Mouse (Mus musculus) heart, embryonic 11.5 days (tissue): Measurements from ENCODE around the gene Ccm2. TPM values are rescaled to one million over a fixed set of nuclear protein-coding genes. Genes with fewer than 3 reads are reported as not detected.

Experiments
- ATAC-seq: fragments of 200-750 bp; cut with Nextera tagmentation; replicated peaks from 2 replicates; pipeline ENCODE4 v1.8.0; 2017; ENCODE audit warnings: moderate library complexity; ENCODE audit not compliant: insufficient number of reproducible peaks, low FRiP score, low TSS enrichment
- H3K27ac ChIP-seq: fragments of 300-500 bp; sonication (generic); 2 replicates; pipeline ENCODE4 v1.5.1; 2014; ENCODE audit warnings: mild to moderate bottlenecking, low read depth, low read length
- H3K27me3 ChIP-seq: fragments of 300-500 bp; sonication (generic); 2 replicates; pipeline ENCODE4 v1.6.1; 2014; ENCODE audit warnings: mild to moderate bottlenecking, low read length, mixed read lengths; ENCODE audit not compliant: control insufficient read depth, insufficient read depth
- H3K36me3 ChIP-seq: fragments of 300-500 bp; sonication (generic); 2 replicates; pipeline ENCODE4 v1.6.1; 2014; ENCODE audit warnings: mild to moderate bottlenecking, low read length, moderate library complexity, mixed read lengths; ENCODE audit not compliant: control insufficient read depth, insufficient read depth
- H3K4me1 ChIP-seq: fragments of 300-500 bp; sonication (generic); 2 replicates; pipeline ENCODE4 v1.6.1; 2014; ENCODE audit warnings: low read length; ENCODE audit not compliant: control insufficient read depth, insufficient read depth
- H3K4me2 ChIP-seq: fragments of 300-500 bp; sonication (generic); 2 replicates; pipeline ENCODE4 v1.6.1; 2014; ENCODE audit warnings: mild to moderate bottlenecking, moderate library complexity
- H3K4me3 ChIP-seq: fragments of 300-500 bp; sonication (generic); 2 replicates; pipeline ENCODE4 v1.5.1; 2014; ENCODE audit warnings: low read depth, low read length
- H3K9ac ChIP-seq: fragments of 300-500 bp; sonication (generic); 2 replicates; pipeline ENCODE4 v1.6.1; 2014; ENCODE audit warnings: mild to moderate bottlenecking, low read depth, low read length, moderate library complexity
- H3K9me3 ChIP-seq: fragments of 300-500 bp; sonication (generic); replicated peaks from 2 replicates; pipeline ENCODE4 v1.6.1; 2016; ENCODE audit warnings: low read length; ENCODE audit not compliant: control insufficient read depth
- WGBS: fragments of 180-500 bp; shearing (Covaris S2); extraction: QIAGEN DNeasy Blood & Tissue Kit; methylation state at CpG from one replicate; pipeline ENCODE4 v1.1.7; 2014; ENCODE audit not compliant: insufficient replicate concordance; 5-methylcytosine and 5-hydroxymethylcytosine counted together
- polyA plus RNA-seq: library from polyadenylated mRNA; unstranded; fragments of >200 nt; fragmentation: Nextera tagmentation; extraction: Ambion mirVana; gene quantifications from 2 replicates; pipeline ENCODE4 v1.2.1, GENCODE M21; 2014

The Ccm2 gene
- 62.9 and 67.9 TPM in 2 replicates for polyA plus RNA-seq

DNA sequence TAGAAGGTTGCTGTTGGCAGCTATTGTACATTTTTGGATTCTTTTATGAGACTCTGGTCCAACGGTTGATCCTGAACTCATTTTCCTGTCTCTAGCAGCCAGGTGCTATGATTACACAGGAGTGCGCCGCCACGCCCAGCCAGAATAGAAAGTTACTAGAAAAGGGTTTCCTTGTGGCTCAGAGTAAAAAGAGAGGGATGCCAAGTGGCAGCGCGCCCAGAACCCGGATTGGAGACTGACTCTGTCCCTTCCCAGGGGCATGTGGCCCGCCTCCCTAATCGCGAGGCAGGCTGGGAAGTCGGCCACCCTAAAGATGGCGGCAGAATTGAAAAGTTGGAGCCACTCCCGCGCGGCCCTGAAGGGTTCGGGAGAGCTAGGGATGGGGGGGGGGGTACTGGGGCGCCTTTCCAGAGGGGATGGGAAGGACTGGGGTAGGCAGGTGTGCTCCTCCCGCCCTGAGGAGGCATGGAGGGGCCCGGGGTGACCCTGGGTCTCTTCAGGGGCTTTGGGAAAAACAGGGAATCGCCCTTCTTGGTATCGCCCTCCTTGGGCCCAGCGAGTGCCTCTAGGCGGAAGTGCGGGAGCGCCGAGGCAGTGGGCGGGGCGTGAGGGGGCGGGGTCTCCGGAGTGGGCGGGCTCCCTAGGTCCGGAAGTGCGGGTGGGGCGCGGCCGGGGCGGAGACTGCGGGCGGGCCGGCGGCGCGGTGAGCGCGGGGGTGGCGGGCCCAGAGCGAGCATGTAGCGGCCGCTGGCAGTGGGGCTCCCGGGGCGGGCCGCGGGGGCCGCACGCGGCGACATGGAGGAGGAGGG is at the start of gene Ccm2:
Ccm2 (plus strand) TSS at position 683 of the 809 bp plus-strand sequence.
- Histone ChIP-seq H3K4me1 (peaks cover 7% of the 10 kb centered on the region), H3K27ac (peak within 1 kb of the TSS; percentile 96), H3K27me3 (no peaks in the 10 kb centered on the region), H3K9ac (peak within 1 kb of the TSS; percentile 80), H3K9me3 (no peaks in the 10 kb centered on the region), H3K4me3 (peak within 1 kb of the TSS; percentile 89), H3K36me3 (no peaks in the 10 kb centered on the region), H3K4me2 (peak within 1 kb of the TSS; percentile 79)
- WGBS: under 1% methylated on average over 49 of the region's 57 CpGs
- peak; percentile 95 for ATAC-seq

- WGBS: 75% methylated on average over 12 of the region's 12 CpGs
- H3K27ac ChIP-seq: no peak overlapping the region
- no peak for ATAC-seq
Observed at GRCm38 (mm10) chr11:6497311-6497948, 49.3 kb upstream of the Ccm2 start.

DNA sequence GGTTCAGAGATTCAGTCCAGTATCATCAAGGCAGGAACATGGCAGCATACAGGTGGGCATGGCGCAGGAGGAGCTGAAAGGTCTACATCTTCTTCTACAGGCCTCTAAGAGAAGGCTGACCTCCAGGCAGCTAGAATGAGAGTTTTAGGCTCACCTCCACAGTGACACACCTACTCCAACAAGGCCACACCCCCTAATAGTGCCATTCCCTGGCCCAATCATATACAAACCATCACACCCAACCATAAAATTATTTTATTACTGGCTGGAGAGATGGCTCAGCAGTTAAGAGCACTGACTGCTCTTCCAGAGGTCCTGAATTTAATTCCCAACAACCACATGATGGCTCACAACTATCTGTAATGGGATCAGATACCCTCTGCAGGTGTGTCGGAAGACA is 44.2 kb upstream of the Ccm2 start:
- no peaks in the 10 kb centered on the region for H3K27me3 ChIP-seq
- no peak overlapping the region for H3K4me2 ChIP-seq
- H3K9ac ChIP-seq: no peak overlapping the region
- H3K4me3 ChIP-seq: no peak overlapping the region
- no peaks in the 10 kb centered on the region for H3K36me3 ChIP-seq
- H3K9me3 ChIP-seq: no peaks in the 10 kb centered on the region
- no peak overlapping the region for H3K27ac ChIP-seq
- no peak for ATAC-seq
- H3K4me1 ChIP-seq: no peaks in the 10 kb centered on the region
- WGBS: 85% methylated on average over 2 of the region's 2 CpGs

More at GRCm38 (mm10) chr11:6497311-6497948, 49.3 kb upstream of the Ccm2 start:
- Histone ChIP-seq H3K4me1 (no peaks in the 10 kb centered on the region), H3K4me2 (no peak overlapping the region), H3K27me3 (no peaks in the 10 kb centered on the region), H3K4me3 (no peak overlapping the region), H3K36me3 (no peaks in the 10 kb centered on the region), H3K9me3 (no peaks in the 10 kb centered on the region), H3K9ac (no peak overlapping the region)

DNA sequence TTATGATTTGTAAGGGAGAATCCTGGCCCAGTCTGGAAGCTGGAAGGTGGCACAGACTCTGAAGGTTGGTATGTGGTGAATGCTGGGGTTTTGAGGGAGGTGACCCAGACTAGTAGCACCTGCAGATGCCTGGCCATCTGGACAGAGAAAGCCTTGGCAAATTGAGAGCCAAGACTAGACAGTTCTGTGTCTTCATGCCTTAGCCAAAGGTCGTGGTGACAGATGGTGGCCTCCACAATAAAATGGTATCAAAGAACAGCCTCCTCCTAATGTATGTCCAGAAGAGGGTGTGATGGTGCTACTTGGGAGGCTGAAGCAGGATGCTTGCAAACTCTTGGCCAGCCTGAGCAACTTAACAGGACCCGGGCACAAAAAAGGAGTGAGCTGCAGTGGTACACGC is 42.5 kb upstream of the Ccm2 start:
- no peaks in the 10 kb centered on the region for H3K36me3 ChIP-seq
- no peak overlapping the region for H3K9ac ChIP-seq
- H3K9me3 ChIP-seq: no peaks in the 10 kb centered on the region
- no peak overlapping the region for H3K4me2 ChIP-seq
- ATAC-seq: no peak
- WGBS: 67% methylated on average over 3 of the region's 3 CpGs
- no peak overlapping the region for H3K4me3 ChIP-seq
- no peaks in the 10 kb centered on the region for H3K4me1 ChIP-seq
- H3K27me3 ChIP-seq: no peaks in the 10 kb centered on the region
- no peak overlapping the region for H3K27ac ChIP-seq

- Histone ChIP-seq H3K4me2 (no peak overlapping the region), H3K36me3 (no peaks in the 10 kb centered on the region), H3K4me3 (no peak overlapping the region), H3K27ac (no peak overlapping the region), H3K4me1 (no peaks in the 10 kb centered on the region), H3K9me3 (no peaks in the 10 kb centered on the region), H3K9ac (no peak overlapping the region), H3K27me3 (no peaks in the 10 kb centered on the region)
- ATAC-seq: no peak
- WGBS: 80% methylated on average over 6 of the region's 6 CpGs
Observed at GRCm38 (mm10) chr11:6504689-6505088, 42.0 kb upstream of the Ccm2 start.

GRCm38 (mm10) chr11:6506516-6506915 is 40.2 kb upstream of the Ccm2 start:
- Histone ChIP-seq H3K36me3 (no peaks in the 10 kb centered on the region), H3K9ac (no peak overlapping the region), H3K4me1 (no peaks in the 10 kb centered on the region), H3K4me3 (no peak overlapping the region), H3K4me2 (no peak overlapping the region), H3K27ac (no peak overlapping the region), H3K9me3 (no peaks in the 10 kb centered on the region), H3K27me3 (no peaks in the 10 kb centered on the region)
- WGBS: 73% methylated on average over 9 of the region's 9 CpGs
- ATAC-seq: no peak

DNA sequence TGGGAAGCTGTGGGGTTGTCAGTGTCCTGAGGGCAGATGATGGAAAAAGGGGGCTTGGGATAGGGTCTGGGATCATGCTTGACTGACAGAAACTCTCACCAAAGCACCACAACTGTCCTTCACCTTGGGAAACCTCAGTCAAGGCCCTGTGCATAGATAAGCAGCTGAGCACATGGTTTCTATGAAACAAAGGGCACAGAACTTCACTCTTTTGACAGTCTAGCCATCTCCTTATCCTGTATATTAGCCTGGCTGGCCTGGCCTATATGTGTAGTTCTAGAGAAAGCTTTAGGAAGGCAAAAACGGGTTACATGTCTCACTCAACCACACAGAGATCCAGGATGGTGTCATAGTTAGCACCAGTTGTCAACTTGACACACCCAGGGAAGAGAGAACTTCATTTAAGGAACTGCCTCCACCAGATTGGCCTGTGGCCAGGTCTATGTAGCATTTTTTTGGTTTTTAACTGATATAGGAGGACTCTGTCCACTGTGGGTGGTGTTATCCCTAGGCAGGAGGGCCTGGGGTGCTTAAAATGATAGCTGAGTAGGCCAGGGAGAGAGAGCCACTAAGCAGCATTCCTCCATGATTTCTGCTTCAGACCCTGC is 38.3 kb upstream of the Ccm2 start:
- 47% methylated on average over 1 of the region's 1 CpGs for WGBS

GRCm38 (mm10) chr11:6514837-6515236 is 31.9 kb upstream of the Ccm2 start:
- Histone ChIP-seq H3K27ac (no peak overlapping the region), H3K27me3 (no peaks in the 10 kb centered on the region; the same call in 1 of the 2 replicates), H3K9ac (no peak overlapping the region), H3K4me1 (no peaks in the 10 kb centered on the region), H3K4me2 (no peak overlapping the region), H3K9me3 (no peaks in the 10 kb centered on the region), H3K36me3 (no peaks in the 10 kb centered on the region), H3K4me3 (no peak overlapping the region)
- WGBS: 29% methylated on average over 7 of the region's 7 CpGs
- no peak for ATAC-seq

More for the DNA sequence above, 38.3 kb upstream of the Ccm2 start:
- no peak overlapping the region for H3K9ac ChIP-seq
- no peak for ATAC-seq
- no peak overlapping the region for H3K27ac ChIP-seq
- H3K27me3 ChIP-seq: no peaks in the 10 kb centered on the region
- H3K4me3 ChIP-seq: no peak overlapping the region
- no peaks in the 10 kb centered on the region for H3K36me3 ChIP-seq
- H3K4me2 ChIP-seq: no peak overlapping the region
- no peaks in the 10 kb centered on the region for H3K9me3 ChIP-seq
- no peaks in the 10 kb centered on the region for H3K4me1 ChIP-seq
